Mouse (Mus musculus) midbrain, postnatal 0 days (tissue): Measurements from ENCODE around the gene Suds3. TPM values are rescaled to one million over a fixed set of nuclear protein-coding genes. Genes with fewer than 3 reads are reported as not detected.

Source experiments
- ATAC-seq: fragments of 200-750 bp; cut with Nextera tagmentation; 2 replicates; pipeline ENCODE4 v1.8.0; 2017; ENCODE audit warnings: moderate number of reproducible peaks, mild to moderate bottlenecking, moderate TSS enrichment, moderate library complexity; ENCODE audit not compliant: low FRiP score
- DNase-seq: peaks from one replicate; pipeline ENCODE4 v3.0.0-alpha.2; 2015; ENCODE audit warnings: low spot score
- H3K27ac ChIP-seq: fragments of 300-500 bp; sonication (generic); 2 replicates; pipeline ENCODE4 v1.5.1; 2014; ENCODE audit warnings: low read depth, mild to moderate bottlenecking, low read length, mixed read lengths
- H3K27me3 ChIP-seq: fragments of 300-500 bp; sonication (generic); 2 replicates; pipeline ENCODE4 v1.6.1; 2014; ENCODE audit warnings: low read length, control low read depth, mixed read lengths; ENCODE audit not compliant: insufficient read depth
- H3K36me3 ChIP-seq: fragments of 300-500 bp; sonication (generic); 2 replicates; pipeline ENCODE4 v1.6.1; 2014; ENCODE audit warnings: low read length, control low read depth, mixed read lengths; ENCODE audit not compliant: insufficient read depth
- H3K4me1 ChIP-seq: fragments of 300-500 bp; sonication (generic); 2 replicates; pipeline ENCODE4 v1.6.1; 2014; ENCODE audit warnings: mild to moderate bottlenecking, control low read depth, antibody characterized with exemption, low read length, mixed read lengths; ENCODE audit not compliant: insufficient read depth
- H3K4me2 ChIP-seq: fragments of 300-500 bp; sonication (generic); 2 replicates; pipeline ENCODE4 v1.6.1; 2014; ENCODE audit warnings: low read depth, mild to moderate bottlenecking, low read length, mixed read lengths; ENCODE audit not compliant: poor library complexity, severe bottlenecking
- H3K4me3 ChIP-seq: fragments of 300-500 bp; sonication (generic); 2 replicates; pipeline ENCODE4 v1.5.1; 2014; ENCODE audit warnings: low read depth, mild to moderate bottlenecking, low read length, moderate library complexity
- H3K9ac ChIP-seq: fragments of 300-500 bp; sonication (generic); replicated peaks from 2 replicates; pipeline ENCODE4 v1.6.1; 2014; ENCODE audit warnings: mild to moderate bottlenecking, low read length, moderate library complexity, mixed read lengths; ENCODE audit not compliant: poor library complexity, severe bottlenecking
- H3K9me3 ChIP-seq: fragments of 300-500 bp; sonication (generic); 2 replicates; pipeline ENCODE4 v1.6.1; 2016; ENCODE audit warnings: low read length, control low read depth
- CTCF ChIP-seq: IDR thresholded peaks from 2 replicates; pipeline ENCODE4 v1.5.1; 2016; ENCODE audit warnings: antibody characterized with exemption, mild to moderate bottlenecking
- WGBS: fragments of 180-500 bp; shearing (Covaris S2); extraction: QIAGEN DNeasy Blood & Tissue Kit; methylation state at CpG from one replicate; pipeline ENCODE4 v1.1.7; 2014; 5-methylcytosine and 5-hydroxymethylcytosine counted together
- polyA plus RNA-seq: library from polyadenylated mRNA; unstranded; fragments of >200 nt; fragmentation: Nextera tagmentation; extraction: Ambion mirVana; gene quantifications from 2 replicates; pipeline ENCODE4 v1.2.1, GENCODE M21; 2015
- total RNA-seq: library from RNA; depleted of rRNA; stranded (reverse); fragments of >200 nt; gene quantifications from 2 replicates; pipeline ENCODE4 v1.2.3, GENCODE M21; 2014

Suds3 gene
- total and polyA plus RNA-seq, 2 experiments from 2014 or later, result 70.9 to 95.0 TPM

GRCm38 (mm10) chr5:117147187-117148095, 31.5 kb upstream of the Suds3 start:
- Histone ChIP-seq H3K9ac (no peak overlapping the region), H3K36me3 (no peaks in the 10 kb centered on the region), H3K27ac (no peak overlapping the region), H3K4me3 (no peak overlapping the region), H3K4me1 (no peaks in the 10 kb centered on the region), H3K9me3 (no peaks in the 10 kb centered on the region), H3K4me2 (no peak overlapping the region), H3K27me3 (no peaks in the 10 kb centered on the region)
- TF ChIP-seq CTCF, result 0 out of 2 replicates have a peak, but pooled peaks have one; percentile 4
- no peak for ATAC-seq
- DNase-seq, result no peak
- 92% methylated on average over 16 of the region's 16 CpGs for WGBS

GRCm38 (mm10) chr5:117146165-117146564, 30.3 kb upstream of the Suds3 start:
- H3K9ac ChIP-seq, result no peak overlapping the region
- no peak for ATAC-seq
- DNase-seq, result no peak
- no peaks in the 10 kb centered on the region for H3K27me3 ChIP-seq
- H3K27ac ChIP-seq, result no peak overlapping the region
- no peaks in the 10 kb centered on the region for H3K4me1 ChIP-seq
- H3K36me3 ChIP-seq, result no peaks in the 10 kb centered on the region
- no peak for TF ChIP-seq CTCF
- no peak overlapping the region for H3K4me2 ChIP-seq
- no peaks in the 10 kb centered on the region for H3K9me3 ChIP-seq
- H3K4me3 ChIP-seq, result no peak overlapping the region

- no peaks in the 10 kb centered on the region for H3K4me1 ChIP-seq
- DNase-seq (peak; percentile 26), ATAC-seq (no peak)
- no peak overlapping the region for H3K27ac ChIP-seq
- H3K9me3 ChIP-seq, result no peaks in the 10 kb centered on the region
- H3K36me3 ChIP-seq, result no peaks in the 10 kb centered on the region
- no peaks in the 10 kb centered on the region for H3K27me3 ChIP-seq
- H3K9ac ChIP-seq, result no peak overlapping the region
- no peak overlapping the region for H3K4me3 ChIP-seq
- 66% methylated on average over 9 of the region's 9 CpGs for WGBS
- peak; percentile 63 for TF ChIP-seq CTCF
- no peak overlapping the region for H3K4me2 ChIP-seq
These were observed 27.8 kb upstream of the Suds3 start for GRCm38 (mm10) chr5:117143721-117144135.

DNA sequence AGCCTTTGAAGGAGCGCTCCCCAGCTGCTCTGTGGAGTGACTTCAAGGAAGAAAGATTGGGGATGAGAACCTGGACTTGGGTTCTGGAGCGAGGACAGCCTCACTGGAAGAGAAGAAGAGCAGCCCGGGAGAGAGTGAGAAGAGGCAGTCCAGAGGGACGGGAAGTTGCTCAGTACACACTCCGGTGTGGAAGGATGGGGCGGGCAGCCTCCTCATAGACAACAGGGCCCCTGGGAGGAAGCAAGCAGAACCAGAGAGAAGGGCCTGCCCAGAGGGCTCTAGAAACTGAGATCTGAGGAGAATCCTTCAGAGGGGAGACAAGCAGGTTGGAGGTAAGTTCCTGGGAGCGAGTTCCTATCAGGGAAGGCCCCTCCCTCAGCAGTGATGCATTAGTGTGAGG, 24.5 kb upstream of the Suds3 start:
- Histone ChIP-seq H3K4me2 (no peak overlapping the region), H3K9ac (no peak overlapping the region), H3K27ac (no peak overlapping the region), H3K36me3 (no peaks in the 10 kb centered on the region), H3K27me3 (no peaks in the 10 kb centered on the region), H3K9me3 (no peaks in the 10 kb centered on the region), H3K4me3 (no peak overlapping the region), H3K4me1 (no peaks in the 10 kb centered on the region)
- 69% methylated on average over 7 of the region's 7 CpGs for WGBS
- DNase-seq (no peak), ATAC-seq (no peak)
- no peak for TF ChIP-seq CTCF

- DNase-seq, result no peak
- H3K27ac ChIP-seq, result no peak overlapping the region
- no peaks in the 10 kb centered on the region for H3K36me3 ChIP-seq
- no peaks in the 10 kb centered on the region for H3K27me3 ChIP-seq
- H3K9me3 ChIP-seq, result no peaks in the 10 kb centered on the region
- no peak for ATAC-seq
- WGBS, result 69% methylated on average over 8 of the region's 8 CpGs
- H3K9ac ChIP-seq, result no peak overlapping the region
- H3K4me3 ChIP-seq, result no peak overlapping the region
- no peak for TF ChIP-seq CTCF
- H3K4me1 ChIP-seq, result no peaks in the 10 kb centered on the region
- H3K4me2 ChIP-seq, result no peak overlapping the region
These were observed 23.9 kb upstream of the Suds3 start for GRCm38 (mm10) chr5:117139822-117140221.

DNA sequence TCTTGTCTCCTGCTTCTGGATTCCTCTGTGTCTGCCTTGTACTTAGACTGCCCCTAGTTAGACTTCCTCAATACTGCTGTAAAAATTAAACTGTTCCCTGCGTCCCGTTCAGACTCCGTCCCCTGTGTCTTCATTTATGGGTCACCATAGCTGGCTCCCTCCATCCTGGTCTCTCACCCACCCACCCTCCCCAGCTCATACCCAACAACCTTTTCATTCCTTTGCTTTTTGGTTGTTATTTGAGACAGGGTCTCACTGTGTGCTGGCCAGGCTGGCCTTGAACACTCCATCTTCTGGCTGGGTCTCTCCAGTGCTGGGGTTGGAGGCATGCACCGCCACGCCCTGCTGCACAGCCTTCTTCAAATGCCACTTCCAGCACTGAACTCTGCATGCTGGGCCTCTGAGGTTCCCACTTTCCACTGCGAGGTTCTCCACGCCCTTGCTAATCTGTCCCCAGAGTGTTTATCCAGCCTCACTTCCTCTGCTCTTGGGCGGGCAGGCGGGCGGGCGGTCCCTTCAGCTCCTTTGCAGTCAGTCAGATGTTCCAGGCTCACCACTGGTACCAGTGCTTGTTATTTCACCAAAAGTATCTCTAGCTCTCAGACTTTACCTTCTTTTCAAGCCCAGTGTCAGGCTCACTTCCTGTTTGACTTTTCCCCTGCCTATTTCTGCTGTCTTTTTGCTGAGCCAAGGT, 22.5 kb upstream of the Suds3 start:
- DNase-seq, result no peak

More for the DNA sequence above, 22.5 kb upstream of the Suds3 start:
- no peaks in the 10 kb centered on the region for H3K9me3 ChIP-seq
- H3K36me3 ChIP-seq, result no peaks in the 10 kb centered on the region
- H3K4me1 ChIP-seq, result no peaks in the 10 kb centered on the region
- TF ChIP-seq CTCF, result no peak
- WGBS, result 85% methylated on average over 11 of the region's 11 CpGs
- no peak overlapping the region for H3K4me3 ChIP-seq
- no peak overlapping the region for H3K27ac ChIP-seq
- H3K4me2 ChIP-seq, result no peak overlapping the region
- H3K27me3 ChIP-seq, result no peaks in the 10 kb centered on the region
- ATAC-seq, result no peak
- no peak overlapping the region for H3K9ac ChIP-seq
